Mouse (Mus musculus) liver, postnatal 0 days (tissue): Measurements from ENCODE around the gene Iqsec3. TPM values are rescaled to one million over a fixed set of nuclear protein-coding genes. Genes with fewer than 3 reads are reported as not detected.

Experiments
- ATAC-seq: fragments of 200-750 bp; cut with Nextera tagmentation; 2 replicates; pipeline ENCODE4 v1.8.0; 2017; ENCODE audit warnings: mild to moderate bottlenecking, moderate library complexity
- DNase-seq: peaks from one replicate; pipeline ENCODE4 v3.0.0-alpha.2; 2016
- H3K27ac ChIP-seq: fragments of 300-500 bp; sonication (generic); 2 replicates; pipeline ENCODE4 v1.5.1; 2014; ENCODE audit warnings: antibody characterized with exemption, moderate library complexity, mild to moderate bottlenecking, low read depth
- H3K27me3 ChIP-seq: fragments of 300-500 bp; sonication (generic); 2 replicates; pipeline ENCODE4 v1.6.1; 2014; ENCODE audit warnings: low read length, control low read depth, mixed read lengths; ENCODE audit not compliant: insufficient read depth
- H3K36me3 ChIP-seq: fragments of 300-500 bp; sonication (generic); replicated peaks from 2 replicates; pipeline ENCODE4 v1.6.1; 2014; ENCODE audit warnings: mild to moderate bottlenecking, control low read depth, low read length, moderate library complexity, mixed read lengths; ENCODE audit not compliant: insufficient read depth
- H3K4me1 ChIP-seq: fragments of 300-500 bp; sonication (generic); 2 replicates; pipeline ENCODE4 v1.6.1; 2014; ENCODE audit warnings: antibody characterized with exemption, mild to moderate bottlenecking, control low read depth; ENCODE audit not compliant: insufficient read depth
- H3K4me2 ChIP-seq: fragments of 300-500 bp; sonication (generic); 2 replicates; pipeline ENCODE4 v1.6.1; 2014; ENCODE audit warnings: low read depth, mild to moderate bottlenecking, low read length, moderate library complexity, mixed read lengths
- H3K4me3 ChIP-seq: fragments of 300-500 bp; sonication (generic); 2 replicates; pipeline ENCODE4 v1.5.1; 2014; ENCODE audit warnings: low read depth, low read length
- H3K9ac ChIP-seq: fragments of 300-500 bp; sonication (generic); replicated peaks from 2 replicates; pipeline ENCODE4 v1.6.1; 2014; ENCODE audit warnings: mild to moderate bottlenecking, moderate library complexity
- H3K9me3 ChIP-seq: fragments of 300-500 bp; sonication (generic); 2 replicates; pipeline ENCODE4 v1.6.1; 2016; ENCODE audit warnings: mild to moderate bottlenecking, control low read depth, low read length, mixed read lengths
- CTCF ChIP-seq: sonication (generic); IDR thresholded peaks from 2 replicates; pipeline ENCODE4 v1.5.1; 2016; ENCODE audit warnings: antibody characterized with exemption, low read depth
- EP300 ChIP-seq: IDR thresholded peaks from 2 replicates; pipeline ENCODE4 v1.6.1; 2016; ENCODE audit warnings: antibody characterized with exemption, low read depth, mild to moderate bottlenecking
- WGBS: fragments of 180-500 bp; shearing (Covaris S2); extraction: QIAGEN DNeasy Blood & Tissue Kit; methylation state at CpG from one replicate; pipeline ENCODE4 v1.1.7; 2014; ENCODE audit not compliant: insufficient replicate concordance; 5-methylcytosine and 5-hydroxymethylcytosine counted together
- polyA plus RNA-seq: library from polyadenylated mRNA; unstranded; fragments of >200 nt; fragmentation: Nextera tagmentation; extraction: Ambion mirVana; gene quantifications from 2 replicates; pipeline ENCODE4 v1.2.1, GENCODE M21; 2015

The Iqsec3 gene
- polyA plus RNA-seq, 1 experiment from 2014 or later: not detected

DNA sequence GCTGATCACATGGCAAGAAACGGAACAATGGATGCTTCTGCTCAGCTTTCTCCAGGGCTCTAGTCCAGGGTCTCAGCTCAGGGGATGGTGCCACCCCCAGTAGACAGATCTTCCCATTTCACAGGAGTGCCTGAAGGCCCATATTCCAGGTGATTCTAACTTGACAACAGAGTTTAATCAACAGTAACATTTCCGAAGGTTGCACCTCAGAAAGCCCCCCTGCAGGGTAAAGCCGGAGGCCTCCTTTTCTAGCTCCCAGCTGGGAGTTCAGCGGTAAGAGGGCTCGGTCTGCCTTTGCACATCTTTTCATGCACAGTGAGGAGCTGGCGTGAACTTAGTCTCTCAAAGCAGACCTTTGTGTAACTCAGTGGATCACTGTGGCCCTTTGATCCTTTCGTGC is 22.1 kb upstream of the Iqsec3 start:
- no peaks in the 10 kb centered on the region for H3K36me3 ChIP-seq
- no peaks in the 10 kb centered on the region for H3K27me3 ChIP-seq
- H3K4me2 ChIP-seq: no peak overlapping the region
- DNase-seq (no peak), ATAC-seq (no peak)
- WGBS: 62% methylated on average over 7 of the region's 7 CpGs
- H3K9ac ChIP-seq: no peak overlapping the region
- no peak for TF ChIP-seq CTCF
- TF ChIP-seq EP300: no peak
- no peaks in the 10 kb centered on the region for H3K9me3 ChIP-seq
- H3K27ac ChIP-seq: no peak overlapping the region
- H3K4me1 ChIP-seq: no peaks in the 10 kb centered on the region
- H3K4me3 ChIP-seq: no peak overlapping the region

DNA sequence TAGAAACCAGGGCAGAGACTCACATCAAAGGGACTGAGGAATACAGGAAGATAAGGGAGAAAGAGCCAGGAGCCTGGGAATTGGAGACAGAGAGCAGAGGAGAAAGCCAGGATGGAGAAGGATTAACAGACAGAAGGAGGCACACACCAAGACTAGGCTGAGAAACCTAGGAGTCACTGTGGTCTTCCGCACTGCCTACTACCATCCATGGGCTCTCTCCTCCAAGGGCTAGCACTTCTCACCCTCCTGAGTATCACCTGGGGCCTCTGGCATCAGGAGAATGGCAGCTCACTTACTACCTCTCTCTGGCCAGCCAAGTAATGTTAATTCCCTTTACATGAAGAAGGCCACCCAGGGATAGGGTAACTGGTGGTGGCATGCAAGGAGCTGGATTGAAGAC is 21.5 kb upstream of the Iqsec3 start:
- DNase-seq: no peak
- no peak for ATAC-seq
- Histone ChIP-seq H3K4me2 (no peak overlapping the region), H3K4me1 (no peaks in the 10 kb centered on the region), H3K27ac (no peak overlapping the region), H3K27me3 (no peaks in the 10 kb centered on the region), H3K9ac (no peak overlapping the region), H3K4me3 (no peak overlapping the region), H3K9me3 (no peaks in the 10 kb centered on the region), H3K36me3 (no peaks in the 10 kb centered on the region)
- TF ChIP-seq EP300: no peak
- no peak for TF ChIP-seq CTCF
- 77% methylated on average over 1 of the region's 1 CpGs for WGBS

DNA sequence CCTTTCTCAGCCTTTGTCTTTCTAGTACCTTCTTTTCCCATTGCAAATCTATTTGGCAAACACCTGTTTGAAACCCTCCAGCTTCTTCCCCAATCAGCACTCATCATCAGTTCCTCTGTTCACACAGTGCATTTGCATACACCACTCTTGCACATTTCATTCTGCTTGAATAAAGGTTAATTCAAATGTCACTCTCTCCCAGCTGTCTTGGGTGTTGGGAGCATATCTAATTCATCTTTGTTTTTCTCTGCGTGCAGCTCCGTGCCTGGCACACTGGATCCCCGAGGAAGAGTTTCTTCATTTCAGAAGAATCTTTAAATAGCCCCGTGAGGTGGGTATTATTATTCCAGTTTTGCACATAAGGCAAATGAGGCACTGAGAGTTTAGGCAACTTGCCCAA is 20.8 kb upstream of the Iqsec3 start:
- Histone ChIP-seq H3K27me3 (no peaks in the 10 kb centered on the region), H3K9me3 (no peaks in the 10 kb centered on the region), H3K4me1 (no peaks in the 10 kb centered on the region), H3K9ac (no peak overlapping the region), H3K36me3 (no peaks in the 10 kb centered on the region), H3K4me2 (no peak overlapping the region), H3K4me3 (no peak overlapping the region), H3K27ac (no peak overlapping the region)
- 75% methylated on average over 4 of the region's 4 CpGs for WGBS
- TF ChIP-seq CTCF: no peak
- no peak for TF ChIP-seq EP300
- DNase-seq (no peak), ATAC-seq (no peak)

DNA sequence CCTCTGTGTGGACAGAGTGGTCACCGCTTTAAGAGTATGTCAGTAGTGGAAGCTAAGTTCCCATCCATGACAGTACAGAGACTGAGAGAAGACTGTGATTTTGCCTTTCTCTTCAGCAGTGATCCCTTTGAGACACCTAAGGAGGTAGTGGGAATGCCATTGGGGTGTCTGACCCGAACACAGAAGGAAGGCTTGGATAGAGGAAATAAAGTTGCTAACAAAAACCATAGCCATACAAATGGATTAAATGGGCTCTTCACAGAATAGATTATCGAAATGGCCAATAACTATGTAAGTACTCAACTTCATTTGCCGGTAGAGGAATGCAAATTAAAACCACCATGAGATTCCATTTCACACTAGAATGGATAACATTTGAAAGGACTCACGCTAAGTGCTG is 17.9 kb upstream of the Iqsec3 start:
- Histone ChIP-seq H3K4me2 (no peak overlapping the region), H3K4me1 (no peaks in the 10 kb centered on the region), H3K9ac (no peak overlapping the region), H3K36me3 (no peaks in the 10 kb centered on the region), H3K4me3 (no peak overlapping the region), H3K9me3 (no peaks in the 10 kb centered on the region), H3K27ac (no peak overlapping the region), H3K27me3 (no peaks in the 10 kb centered on the region)
- TF ChIP-seq CTCF: no peak
- TF ChIP-seq EP300: no peak
- no peak for DNase-seq
- 71% methylated on average over 5 of the region's 5 CpGs for WGBS
- ATAC-seq: no peak

DNA sequence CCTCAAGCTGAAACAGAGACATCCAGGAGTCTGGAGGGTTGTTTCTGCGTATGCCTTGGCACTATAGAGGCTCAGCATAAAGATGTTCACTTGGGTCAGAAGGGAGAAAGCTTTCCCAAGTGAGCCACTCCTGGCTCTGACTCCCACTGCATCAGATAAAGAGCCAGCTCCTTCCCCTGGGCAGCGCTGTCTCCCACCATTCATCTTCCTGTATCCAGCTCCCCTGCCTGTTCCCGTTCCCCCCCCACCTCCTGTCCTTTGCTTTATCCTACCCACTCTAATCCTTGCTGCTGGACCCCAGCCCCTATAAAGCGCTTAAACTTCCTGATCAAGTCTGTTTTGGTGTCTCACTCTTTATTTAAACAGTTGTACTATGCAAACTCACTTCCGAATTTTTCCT is 1.2 kb downstream of the Iqsec3 start:
- Histone ChIP-seq H3K27ac (no peak overlapping the region), H3K4me1 (no peaks in the 10 kb centered on the region), H3K9me3 (no peaks in the 10 kb centered on the region), H3K4me2 (no peak overlapping the region), H3K27me3 (peaks cover 20% of the 10 kb centered on the region), H3K36me3 (no peaks in the 10 kb centered on the region), H3K9ac (no peak overlapping the region), H3K4me3 (no peak overlapping the region)
- WGBS: 24% methylated on average over 5 of the region's 5 CpGs
- ATAC-seq (no peak), DNase-seq (no peak)
- TF ChIP-seq EP300 (no peak), CTCF (no peak)

DNA sequence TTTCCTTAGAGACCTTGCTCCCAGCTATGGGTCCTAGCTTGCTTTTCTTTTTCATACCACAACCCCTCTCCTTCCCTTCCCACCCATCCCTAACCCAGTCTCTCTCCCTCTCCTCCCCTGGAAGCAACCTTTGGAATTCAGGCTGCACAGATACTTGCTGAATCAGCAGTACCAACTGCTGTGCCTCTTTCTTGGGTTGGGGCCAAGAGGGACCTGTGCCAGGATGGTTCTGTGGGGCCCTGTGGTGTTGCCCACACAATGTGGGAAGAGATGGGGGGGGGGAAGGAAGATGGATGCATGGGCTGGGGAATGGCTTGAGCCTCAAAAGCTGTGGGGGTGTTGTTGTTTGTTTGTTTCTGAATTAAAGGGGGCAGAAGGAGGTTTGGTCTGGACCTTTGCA is 5.2 kb downstream of the Iqsec3 start:
- TF ChIP-seq CTCF (no peak), EP300 (no peak)
- no peak for ATAC-seq
- H3K4me1 ChIP-seq: no peaks in the 10 kb centered on the region
- no peak for DNase-seq
- H3K27me3 ChIP-seq: peaks cover 7% of the 10 kb centered on the region
- H3K27ac ChIP-seq: no peak overlapping the region
- H3K36me3 ChIP-seq: no peaks in the 10 kb centered on the region
- no peak overlapping the region for H3K4me2 ChIP-seq
- no peak overlapping the region for H3K4me3 ChIP-seq
- H3K9ac ChIP-seq: no peak overlapping the region
- no peaks in the 10 kb centered on the region for H3K9me3 ChIP-seq
